Mouse (Mus musculus): ENCODE results near the gene Parpbp. TPM values are rescaled to one million over a fixed set of nuclear protein-coding genes. Genes with fewer than 3 reads are reported as not detected.

Gene Parpbp
- total and polyA plus RNA-seq, 3 experiments = 16.9 to 35.0 (median 19.8) TPM

- H3K9me3 ChIP-seq (replicated peaks; ENCODE audit: low read length) = no peaks in the 10 kb centered on the region
- no peak overlapping the region for H3K9ac ChIP-seq (ENCODE audit: insufficient read depth, low read depth)
- no peaks in the 10 kb centered on the region for H3K36me3 ChIP-seq (replicated peaks in 1 of 2; ENCODE audit: control insufficient read depth in 1 of 2, insufficient read depth in 1 of 2, low read length in 1 of 2)
- dilution Hi-C loops (cut with MboI; ENCODE audit: extremely low pct_ligation_motif_present, extremely low pct_unique_long_range_greater_than_20kb, low sequenced_read_pairs) (no loop called here), in situ Hi-C loops (cut with MboI; ENCODE audit: low pct_ligation_motif_present, low pct_unique_long_range_greater_than_20kb, low sequenced_read_pairs) (no loop called here)
- H3K4me2 ChIP-seq (ENCODE audit: insufficient read depth, low read depth, poor library complexity, severe bottlenecking) = no peak overlapping the region
- TF ChIP-seq MAFK (IDR thresholded peaks at IDR 0.05; ENCODE audit: insufficient replicate concordance, low read length) (no peak), NELFE (IDR thresholded peaks at IDR 0.05; ENCODE audit: low read depth, low read length) (no peak), BHLHE40 (IDR thresholded peaks at IDR 0.05; ENCODE audit: low read depth, low read length) (no peak), JUND (conservative IDR thresholded peaks at IDR 0.05; ENCODE audit: low read depth, low read length) (no peak), ELF1 (IDR thresholded peaks at IDR 0.05; ENCODE audit: low read depth, low read length) (no peak), ETS1 (conservative IDR thresholded peaks at IDR 0.05; ENCODE audit: low read depth, low read length) (no peak), ZMIZ1 (IDR thresholded peaks at IDR 0.05; ENCODE audit: low read depth, low read length) (no peak), CTCF (conservative IDR thresholded peaks at IDR 0.05 in 1 of 2, IDR thresholded peaks at IDR 0.05 in 1 of 2; ENCODE audit: low read depth in 2 of 2, low read length in 2 of 2) (no peak), JUN (IDR thresholded peaks at IDR 0.05; ENCODE audit: insufficient read depth, low read depth, low read length) (no peak), IRF4 (IDR thresholded peaks at IDR 0.05; ENCODE audit: low read depth, low read length) (no peak)
- H3K4me3 ChIP-seq (replicated peaks in 1 of 3; ENCODE audit: low read depth in 2 of 3, low read length in 2 of 3, poor library complexity in 1 of 3) = no peak overlapping the region
- DNase-seq (ENCODE audit: extremely low read depth) = no peak
- H3K4me1 ChIP-seq (ENCODE audit: control insufficient read depth in 1 of 2, insufficient read depth in 2 of 2) = no peaks in the 10 kb centered on the region
- H3K27ac ChIP-seq (ENCODE audit: insufficient read depth, low read depth) = no peak overlapping the region
- peaks cover 24% of the 10 kb centered on the region for H3K27me3 ChIP-seq (replicated peaks)
- no peaks in the 10 kb centered on the region for H3K79me2 ChIP-seq (replicated peaks; ENCODE audit: control insufficient read depth, extremely low read depth, insufficient read depth, poor library complexity, severe bottlenecking)
Observed at GRCm38 (mm10) chr10:88046098-88046771, 100.5 kb downstream of the Parpbp start.

GRCm38 (mm10) chr10:88044297-88044696 is 102.4 kb downstream of the Parpbp start:
- Histone ChIP-seq H3K79me2 (replicated peaks; ENCODE audit: control insufficient read depth, extremely low read depth, insufficient read depth, poor library complexity, severe bottlenecking) (no peaks in the 10 kb centered on the region), H3K4me3 (replicated peaks in 1 of 3; ENCODE audit: low read depth in 2 of 3, low read length in 2 of 3, poor library complexity in 1 of 3) (no peak overlapping the region), H3K36me3 (replicated peaks in 1 of 2; ENCODE audit: control insufficient read depth in 1 of 2, insufficient read depth in 1 of 2, low read length in 1 of 2) (no peaks in the 10 kb centered on the region), H3K27me3 (replicated peaks) (peaks cover 21% of the 10 kb centered on the region), H3K27ac (ENCODE audit: insufficient read depth, low read depth) (no peak overlapping the region), H3K9ac (ENCODE audit: insufficient read depth, low read depth) (no peak overlapping the region), H3K4me2 (ENCODE audit: insufficient read depth, low read depth, poor library complexity, severe bottlenecking) (no peak overlapping the region), H3K9me3 (replicated peaks; ENCODE audit: low read length) (no peaks in the 10 kb centered on the region), H3K4me1 (ENCODE audit: control insufficient read depth in 1 of 2, insufficient read depth in 2 of 2) (no peaks in the 10 kb centered on the region)
- DNase-seq (ENCODE audit: extremely low read depth) = no peak
- dilution Hi-C loops (cut with MboI; ENCODE audit: extremely low pct_ligation_motif_present, extremely low pct_unique_long_range_greater_than_20kb, low sequenced_read_pairs) = no loop called here
- no peak for TF ChIP-seq MYC (IDR thresholded peaks at IDR 0.05; ENCODE audit: low read depth, low read length)
- in situ Hi-C loops (cut with MboI; ENCODE audit: low pct_ligation_motif_present, low pct_unique_long_range_greater_than_20kb, low sequenced_read_pairs) = no loop called here

Other genes with a start within 250 kb of the Parpbp start
- gene Pmch, start 55.9 kb downstream of the Parpbp start, total RNA-seq (2012; rRNA removed) = 0.17 TPM in 1 of 2 replicates, not detected in the other
- gene Pmch, start 55.9 kb downstream of the Parpbp start, total RNA-seq (2014; rRNA removed) = not detected in 2 replicates
- gene Pmch, start 55.9 kb downstream of the Parpbp start, polyA plus RNA-seq (2012; ENCODE audit: insufficient read length, low read depth) = 0.41 TPM in 1 of 2 replicates, not detected in the other
- gene Nup37, start 51 bp upstream of the Parpbp start, total RNA-seq (2012; rRNA removed) = 59.2 and 71.1 TPM in 2 replicates
- 222 and 243 TPM in 2 replicates for gene Nup37, start 51 bp upstream of the Parpbp start, total RNA-seq (2014; rRNA removed)
- gene Nup37, start 51 bp upstream of the Parpbp start, polyA plus RNA-seq (2012; ENCODE audit: insufficient read length, low read depth) = 76.3 and 82.4 TPM in 2 replicates
- 59.3 and 65.4 TPM in 2 replicates for gene Washc3, start 54.2 kb upstream of the Parpbp start, total RNA-seq (2012; rRNA removed)
- 129 and 134 TPM in 2 replicates for gene Washc3, start 54.2 kb upstream of the Parpbp start, total RNA-seq (2014; rRNA removed)
- gene Washc3, start 54.2 kb upstream of the Parpbp start, polyA plus RNA-seq (2012; ENCODE audit: insufficient read length, low read depth) = 67.8 and 71.8 TPM in 2 replicates
- gene Dram1, start 232.1 kb upstream of the Parpbp start, total RNA-seq (2012; rRNA removed) = 0.04 TPM in 2 replicates
- not detected in 2 replicates for gene Dram1, start 232.1 kb upstream of the Parpbp start, total RNA-seq (2014; rRNA removed)
- not detected in 2 replicates for gene Dram1, start 232.1 kb upstream of the Parpbp start, polyA plus RNA-seq (2012; ENCODE audit: insufficient read length, low read depth)
- gene Gnptab, start 232.2 kb upstream of the Parpbp start, total RNA-seq (2012; rRNA removed) = 18.0 and 18.7 TPM in 2 replicates
- 12.2 and 13.2 TPM in 2 replicates for gene Gnptab, start 232.2 kb upstream of the Parpbp start, total RNA-seq (2014; rRNA removed)
- gene Gnptab, start 232.2 kb upstream of the Parpbp start, polyA plus RNA-seq (2012; ENCODE audit: insufficient read length, low read depth) = 34.7 and 38.2 TPM in 2 replicates